Mouse (Mus musculus) lung, postnatal 10 days (tissue): ENCODE results near the gene Serpina3c.
A peak's percentile ranks its signal among the peaks of the same experiment; 100 is the strongest.
"Not testable (repeated sequence)": the region's sequence is repeated elsewhere in the genome, so short reads cannot be mapped to it uniquely, and the experiment has no call there.

Experiments
- DNase-seq: peaks from one replicate; pipeline ENCODE4 v3.0.0; 2021

The Serpina3c gene

GRCm38 (mm10) chr12:104153656-104154055, at the start of gene Serpina3c:
Serpina3c (minus strand) TSS chr12:104153870.
- peak; percentile 7 for DNase-seq

GRCm38 (mm10) chr12:104190852-104191251, 37.2 kb upstream of the Serpina3c start:
- no peak for DNase-seq

GRCm38 (mm10) chr12:104189246-104189645, 35.6 kb upstream of the Serpina3c start:
- no peak for DNase-seq

DNA sequence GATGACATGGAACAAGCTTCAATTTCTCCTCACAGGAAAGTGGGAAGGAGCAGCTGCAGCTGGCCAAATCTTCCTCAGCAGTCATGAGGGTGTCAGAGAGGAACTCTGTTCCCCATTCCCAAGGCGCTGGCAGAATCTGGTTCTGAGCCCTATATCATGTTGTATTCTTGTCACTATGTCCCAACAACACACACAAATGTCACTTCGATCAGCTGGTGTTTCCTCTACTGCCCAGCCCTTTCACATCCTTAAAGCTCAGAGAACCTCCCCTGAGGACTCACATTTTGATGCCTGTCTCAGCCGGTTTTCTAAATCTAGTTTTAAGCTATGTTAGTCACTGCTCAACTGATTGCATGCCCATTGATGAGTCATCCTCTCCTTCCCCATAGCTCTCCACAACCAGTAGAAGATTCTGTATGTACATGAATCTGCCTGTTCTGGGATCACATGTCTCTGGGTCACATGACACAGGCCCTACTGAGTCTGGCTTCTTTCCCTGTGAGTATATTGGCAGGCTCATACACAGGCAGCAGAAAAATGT, 32.4 kb upstream of the Serpina3c start:
- peak; percentile 64 for DNase-seq

- no peak for DNase-seq
Observed at GRCm38 (mm10) chr12:104185046-104185445, 31.4 kb upstream of the Serpina3c start.

DNA sequence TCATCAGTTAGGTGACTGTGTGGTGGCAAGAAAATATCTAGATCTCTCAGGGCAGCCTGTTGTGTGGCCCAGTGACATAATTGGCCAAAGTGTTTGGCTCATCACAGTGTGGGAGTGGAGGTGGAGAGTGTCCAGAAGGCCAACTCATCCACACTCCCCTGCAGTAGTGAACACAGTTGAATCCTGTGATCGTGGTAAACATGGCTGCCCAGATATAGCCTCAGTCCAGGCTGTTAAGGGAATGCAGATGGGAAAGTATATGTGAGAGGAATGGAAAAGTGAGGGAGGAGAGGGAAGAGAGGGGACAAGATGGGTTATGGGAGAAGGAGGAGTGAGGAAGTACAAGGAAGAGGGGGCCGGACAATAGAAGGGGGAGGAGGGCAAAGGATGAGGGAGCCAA, 25.3 kb upstream of the Serpina3c start:
- DNase-seq: no peak

GRCm38 (mm10) chr12:104178577-104178976, 24.9 kb upstream of the Serpina3c start:
- DNase-seq: no peak

DNA sequence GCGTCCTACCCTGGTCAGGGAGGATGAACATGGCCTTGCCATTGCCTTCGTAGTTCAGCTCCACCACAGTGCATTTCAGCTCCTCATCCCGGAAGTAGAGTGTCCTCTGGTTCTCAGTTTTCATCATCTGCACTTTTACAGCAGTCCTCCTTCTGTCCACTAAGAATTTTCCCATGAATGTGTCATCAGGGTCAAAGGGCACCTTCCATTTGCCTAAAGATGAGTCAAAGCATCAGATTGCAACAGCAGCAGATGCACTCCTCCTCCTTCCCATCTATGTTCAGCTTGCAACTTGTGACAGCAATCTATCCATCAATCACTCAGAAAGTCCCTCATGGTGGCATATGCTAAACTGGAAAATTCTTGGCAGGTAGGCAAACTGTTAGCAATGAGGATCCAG, 22.0 kb upstream of the Serpina3c start:
- DNase-seq: no peak

DNA sequence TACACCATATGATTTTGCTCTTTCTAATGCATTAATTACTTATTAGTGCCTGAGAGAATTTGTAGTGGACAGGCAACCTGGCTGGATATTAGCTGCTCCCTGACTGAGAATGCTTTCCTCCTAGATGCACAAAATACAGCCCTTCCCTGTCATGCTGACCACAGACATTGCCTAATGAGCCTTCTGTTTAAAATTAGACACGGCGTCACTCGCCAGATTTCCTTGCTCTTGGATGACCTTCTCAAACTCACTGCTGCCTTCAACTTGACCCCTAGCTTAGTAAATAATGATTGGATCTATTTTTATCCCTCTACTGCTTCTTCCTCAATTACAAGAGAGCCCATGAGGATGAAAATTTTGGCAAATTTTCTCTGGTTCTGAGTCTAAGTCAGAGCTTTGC, 21.1 kb upstream of the Serpina3c start:
- DNase-seq: peak; percentile 51

DNA sequence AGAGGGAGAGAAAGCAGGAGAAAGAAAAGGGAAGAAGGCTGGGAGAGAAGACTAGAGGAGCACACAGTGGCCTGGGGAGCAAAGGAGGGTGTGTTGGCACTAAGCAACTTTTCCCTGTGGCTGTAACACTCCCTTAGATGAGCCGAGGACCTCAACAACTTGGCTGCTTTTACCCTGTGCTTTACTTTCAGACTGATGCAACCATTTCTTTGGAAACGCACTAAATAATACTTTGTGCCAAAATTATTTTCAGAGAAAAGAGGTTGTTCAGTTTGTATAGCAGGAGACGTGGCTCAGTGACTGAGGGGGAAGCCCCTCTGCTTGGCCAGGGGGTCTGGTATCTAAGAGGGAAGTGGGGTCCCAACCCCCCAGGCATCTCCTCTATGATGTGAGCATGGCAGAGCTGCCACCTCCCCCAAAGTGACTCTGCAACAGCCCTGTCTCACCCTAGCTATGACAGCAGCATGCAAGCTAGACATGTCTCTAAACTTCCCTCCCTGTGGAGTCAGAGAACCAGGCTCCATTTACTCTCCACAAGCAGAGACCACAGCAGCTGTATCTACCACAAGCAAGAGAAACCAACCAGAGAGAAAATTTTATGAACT, 527 bp downstream of the Serpina3c start:
- peak; percentile 9 for DNase-seq

GRCm38 (mm10) chr12:104151989-104152388, 1.7 kb downstream of the Serpina3c start:
- DNase-seq: peak; percentile 13

DNA sequence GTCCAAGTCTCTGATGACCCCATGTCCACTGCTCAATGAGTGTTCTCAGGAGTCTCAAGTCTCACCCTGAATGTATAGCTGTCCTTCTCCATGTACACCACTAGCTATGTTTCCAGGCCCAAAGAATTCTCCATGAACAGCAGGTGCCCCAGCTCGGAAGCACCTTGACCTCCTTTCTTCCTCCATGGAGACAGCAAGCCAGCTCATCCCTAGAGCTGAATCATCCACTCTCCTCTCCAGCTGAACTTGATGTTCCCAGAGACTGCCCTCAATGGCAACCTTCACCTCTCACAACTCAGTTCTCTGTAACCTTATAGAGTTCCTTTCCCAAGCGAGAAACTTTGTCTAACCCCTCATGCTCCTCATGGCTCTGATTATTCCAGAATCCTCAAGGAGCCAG, 8.1 kb downstream of the Serpina3c start:
- DNase-seq: no peak

GRCm38 (mm10) chr12:104143286-104143685, 10.4 kb downstream of the Serpina3c start:
- no peak for DNase-seq

- DNase-seq: no peak
Observed at GRCm38 (mm10) chr12:104142427-104142826, 11.2 kb downstream of the Serpina3c start.

- DNase-seq: no peak
Observed at GRCm38 (mm10) chr12:104141506-104141905, 12.2 kb downstream of the Serpina3c start.

GRCm38 (mm10) chr12:104140543-104141103, 13.0 kb downstream of the Serpina3c start:
- DNase-seq: no peak

DNA sequence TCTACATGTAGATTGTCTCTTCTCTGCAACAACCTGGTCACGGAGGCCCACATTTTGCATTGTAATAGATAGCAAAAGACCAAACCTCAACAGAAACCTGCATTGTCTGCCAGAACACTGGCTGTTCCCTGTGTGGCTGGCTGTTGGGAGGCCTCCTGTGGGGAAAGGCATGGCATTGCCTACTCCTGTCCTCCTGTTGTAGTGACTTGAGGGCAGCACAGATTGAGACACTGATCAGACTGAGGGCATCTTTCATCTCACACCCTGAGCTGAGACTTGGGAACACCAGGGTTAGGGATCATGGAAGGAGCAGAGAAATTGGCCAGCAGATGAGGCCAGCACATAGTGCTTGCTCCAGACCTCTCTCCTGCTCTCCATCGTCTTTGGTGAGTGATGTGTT, 15.5 kb downstream of the Serpina3c start:
- DNase-seq: no peak

- peak; percentile 5 for DNase-seq
Observed at GRCm38 (mm10) chr12:104131041-104131440, 22.6 kb downstream of the Serpina3c start.

DNA sequence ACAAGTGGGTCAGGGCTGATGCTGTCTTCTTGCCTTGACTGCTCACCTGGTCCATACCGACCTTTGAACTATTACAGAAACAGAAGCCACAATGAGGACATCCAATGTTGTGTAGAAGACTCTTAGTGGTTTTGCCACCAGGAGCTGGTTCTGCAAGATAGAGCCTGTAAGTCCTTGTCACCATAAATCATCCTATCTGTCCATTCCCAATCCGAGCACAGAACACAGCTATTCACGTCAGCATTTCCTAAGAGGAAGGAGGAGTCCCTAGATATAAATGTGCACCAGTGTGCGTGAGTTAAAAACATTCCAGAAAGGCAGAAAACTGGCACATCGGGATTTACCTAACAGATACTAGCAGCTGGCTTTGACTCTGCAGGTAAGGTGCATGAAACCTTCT, 26.0 kb downstream of the Serpina3c start, which contains the start of gene Serpina3b:
Gene Serpina3b (plus strand): TSS at position 301 of the 400 bp plus-strand sequence.
- DNase-seq: no peak

DNA sequence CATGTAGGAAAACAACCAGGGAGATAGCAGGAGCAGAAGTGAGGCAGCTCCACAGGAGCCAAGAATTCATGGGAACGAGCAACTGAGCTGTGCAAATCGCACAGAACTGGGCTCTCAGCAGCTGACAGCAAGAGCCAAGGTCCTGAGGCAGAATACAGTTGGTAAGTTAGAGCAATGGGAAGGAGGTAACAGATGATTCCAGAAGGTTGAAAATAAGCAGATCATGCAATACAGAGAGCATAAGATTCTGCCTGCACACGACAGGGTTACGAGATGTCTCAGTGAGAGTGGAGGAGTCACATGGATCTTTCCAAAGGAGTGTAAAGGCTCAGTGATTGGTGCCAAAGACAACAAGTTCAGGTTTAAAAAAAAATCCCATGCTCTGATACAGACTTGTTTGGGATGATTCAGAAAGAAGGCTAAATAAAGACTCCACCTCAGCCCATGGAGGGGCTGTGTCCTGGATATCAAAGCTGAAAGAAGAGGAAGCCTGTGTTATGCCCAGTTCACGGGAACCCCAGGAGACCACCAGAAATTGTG, 28.6 kb downstream of the Serpina3c start:
- DNase-seq: no peak

GRCm38 (mm10) chr12:104123996-104124395, 29.7 kb downstream of the Serpina3c start:
- DNase-seq: no peak

DNA sequence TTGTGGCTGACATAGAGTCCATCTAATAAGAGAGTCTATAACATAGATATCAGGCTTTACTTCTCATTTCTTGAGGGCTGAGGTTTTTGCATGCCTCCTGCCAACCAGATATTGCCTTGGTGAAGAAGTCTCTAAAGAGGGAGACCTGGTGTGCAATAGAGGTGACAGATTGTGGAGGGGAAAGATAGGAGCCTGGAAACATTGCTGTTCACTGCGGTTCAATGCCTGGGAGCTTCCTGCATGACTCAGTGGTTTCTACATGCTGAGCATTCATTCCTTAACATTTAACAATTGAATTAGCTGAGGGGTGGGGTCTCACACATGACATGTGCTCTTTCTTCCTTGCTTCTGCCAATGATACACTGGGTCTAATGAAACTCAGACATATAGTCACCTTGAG, 30.6 kb downstream of the Serpina3c start:
- no peak for DNase-seq

- DNase-seq: no peak
Observed at GRCm38 (mm10) chr12:104114921-104115579, 38.6 kb downstream of the Serpina3c start.

DNA sequence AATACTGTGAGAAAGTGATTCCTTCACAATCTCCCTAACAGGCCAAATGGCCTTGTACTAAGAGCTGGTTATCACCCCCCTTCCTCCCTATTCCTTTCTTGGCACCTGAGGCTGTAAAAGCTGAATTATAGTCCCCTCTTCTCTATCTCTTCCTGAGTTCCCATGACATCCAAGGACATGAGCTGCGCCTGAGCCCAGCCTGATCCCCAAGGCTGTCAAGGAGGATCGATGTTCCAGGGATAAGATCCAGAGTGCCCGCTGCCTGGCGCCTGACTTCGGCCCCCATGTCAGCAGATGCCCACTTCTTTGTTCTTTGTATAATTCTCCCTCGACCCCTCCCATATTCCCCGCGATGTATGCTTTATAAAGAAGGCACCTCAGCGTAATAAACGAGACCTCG, 41.3 kb downstream of the Serpina3c start, which contains the start of gene Serpina3a:
Gene Serpina3a (plus strand): TSS at position 392 of the 400 bp plus-strand sequence.
- not testable (repeated sequence) for DNase-seq
